Mouse (Mus musculus) C2C12 (cell line): ENCODE results near the gene Ubl7.

Experiments
- CTCF ChIP-seq: IDR thresholded peaks from one replicate; pipeline ENCODE4 v1.5.1; 2011; ENCODE audit not compliant: control insufficient read depth, insufficient read depth, insufficient read length
- MYOG ChIP-seq: IDR thresholded peaks from one replicate; pipeline ENCODE4 v1.6.1; 2011; ENCODE audit not compliant: control insufficient read depth, insufficient read length; ENCODE audit errors: extremely low read depth

- TF ChIP-seq CTCF (no peak), MYOG (no peak)
Measured at GRCm38 (mm10) chr9:57942039-57942438, 31.3 kb downstream of the Ubl7 start.
